In the genomic region with DNA sequence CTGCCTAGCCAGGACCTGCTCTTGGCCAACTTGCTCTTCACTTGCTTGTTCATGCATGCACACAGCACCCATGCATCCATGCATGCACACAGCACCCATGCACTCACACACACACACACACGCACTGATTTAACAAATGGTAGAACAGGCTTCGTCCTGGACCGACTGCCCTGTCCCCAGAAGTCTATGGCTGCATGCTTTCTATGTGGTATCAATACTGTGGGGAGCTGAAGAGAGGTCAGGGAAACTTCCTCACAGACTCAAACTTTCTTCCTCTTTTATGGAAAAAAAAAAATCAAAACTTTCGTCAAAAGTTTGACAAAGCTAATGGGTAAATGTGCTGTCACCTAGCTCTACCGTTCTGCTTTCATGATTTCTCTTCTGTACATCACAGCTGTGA, we compare ENCODE assay signal across 11 mouse cellular contexts. TPM values are rescaled to one million over a fixed set of nuclear protein-coding genes. Genes with fewer than 3 reads are reported as not detected.
DNase-seq lines count a peak whose midpoint lies in the region; ATAC-seq lines count a peak whose summit lies in the region.
"Had no signal": no experiment of that assay in that cellular context is flagged by ENCODE, and none has a peak within 500 bp of the region (broad histone marks: within the 10 kb centered on the region; RNA-seq: fewer than 3 reads in every experiment).

No protein-coding gene starts in this region.

- ATAC-seq in heart, embryonic 11.5 days (replicated peaks; ENCODE audit: insufficient number of reproducible peaks, low FRiP score, low TSS enrichment) = no peak
- ATAC-seq in kidney, embryonic 16.5 days (ENCODE audit: low FRiP score, low TSS enrichment) = no peak
- peak; percentile 35; the same call in 1 of the 2 replicates for ATAC-seq in common myeloid progenitor, adult 5-6 weeks (replicated peaks; ENCODE audit: low read depth, poor library complexity, severe bottlenecking)

- peaks cover 66% of the 10 kb centered on the region for H3K36me3 ChIP-seq in heart, embryonic 11.5 days (ENCODE audit: control insufficient read depth, insufficient read depth, low read length)
- peaks cover 96% of the 10 kb centered on the region for H3K36me3 ChIP-seq in kidney, embryonic 16.5 days (ENCODE audit: insufficient read depth, low read length)
- H3K36me3 ChIP-seq in megakaryocyte, embryonic 14.5 days (replicated peaks; ENCODE audit: low read length) = peaks cover 100% of the 10 kb centered on the region

- H3K27me3 ChIP-seq in heart, embryonic 11.5 days (ENCODE audit: control insufficient read depth, insufficient read depth, low read length) = no peaks in the 10 kb centered on the region
- no peaks in the 10 kb centered on the region for H3K27me3 ChIP-seq in kidney, embryonic 16.5 days (ENCODE audit: insufficient read depth, low read length)
- no peaks in the 10 kb centered on the region for H3K27me3 ChIP-seq in megakaryocyte, embryonic 14.5 days (replicated peaks)
- H3K27me3 ChIP-seq: embryonic facial prominence, embryonic 12.5 days had no signal

- intact Hi-C loops in heart, postnatal 14 days (cut with DNase I) = no loop called here

- H3K9ac ChIP-seq in heart, embryonic 11.5 days (ENCODE audit: low read depth, low read length) = no peak overlapping the region
- H3K9ac ChIP-seq in kidney, embryonic 16.5 days (replicated peaks; ENCODE audit: low read length) = no peak overlapping the region
- H3K9ac ChIP-seq: embryonic facial prominence, embryonic 12.5 days had no signal

- H3K4me2 ChIP-seq in heart, embryonic 11.5 days = no peak overlapping the region
- H3K4me2 ChIP-seq in kidney, embryonic 16.5 days (replicated peaks; ENCODE audit: low read depth, low read length) = no peak overlapping the region
- H3K4me2 ChIP-seq: embryonic facial prominence, embryonic 12.5 days had no signal

- peaks cover 7% of the 10 kb centered on the region; the same call in 1 of the 2 replicates for H3K4me1 ChIP-seq in heart, embryonic 11.5 days (ENCODE audit: control insufficient read depth, insufficient read depth, low read length)
- H3K4me1 ChIP-seq in kidney, embryonic 16.5 days (ENCODE audit: insufficient read depth, low read length) = peaks cover 8% of the 10 kb centered on the region; the same call in 1 of the 2 replicates
- H3K4me1 ChIP-seq in megakaryocyte, embryonic 14.5 days = peaks cover 61% of the 10 kb centered on the region
- H3K4me1 ChIP-seq: embryonic facial prominence, embryonic 12.5 days; hindbrain, embryonic 10.5 days had no signal

- peak overlapping the region; percentile 24; the same call in 1 of the 2 replicates for H3K27ac ChIP-seq in heart, embryonic 11.5 days (ENCODE audit: low read depth, low read length)
- H3K27ac ChIP-seq in kidney, embryonic 16.5 days (ENCODE audit: low read length) = peak overlapping the region; percentile 31; the same call in 1 of the 2 replicates
- H3K27ac ChIP-seq: embryonic facial prominence, embryonic 12.5 days; hindbrain, embryonic 10.5 days had no signal

- 82% methylated on average over 5 of the region's 5 CpGs for WGBS in heart, embryonic 11.5 days (ENCODE audit: insufficient replicate concordance)
- WGBS in kidney, embryonic 16.5 days = 81% methylated on average over 5 of the region's 5 CpGs

- no peak overlapping the region for H3K4me3 ChIP-seq in heart, embryonic 11.5 days (ENCODE audit: low read depth, low read length)
- H3K4me3 ChIP-seq in kidney, embryonic 16.5 days (ENCODE audit: low read length) = no peak overlapping the region
- H3K4me3 ChIP-seq in megakaryocyte, embryonic 14.5 days (replicated peaks) = peak overlapping the region; percentile 48
- H3K4me3 ChIP-seq: embryonic facial prominence, embryonic 12.5 days; hindbrain, embryonic 10.5 days had no signal

- H3K9me3 ChIP-seq in heart, embryonic 11.5 days (replicated peaks; ENCODE audit: control insufficient read depth, low read length) = no peaks in the 10 kb centered on the region
- H3K9me3 ChIP-seq in kidney, embryonic 16.5 days (ENCODE audit: low read length) = no peaks in the 10 kb centered on the region
- H3K9me3 ChIP-seq in megakaryocyte, embryonic 14.5 days = no peaks in the 10 kb centered on the region
- H3K9me3 ChIP-seq: embryonic facial prominence, embryonic 12.5 days; hindbrain, embryonic 10.5 days had no signal

- DNase-seq in heart, postnatal 14 days = no peak
- DNase-seq in kidney, adult 8-10 months = no peak
- no peak for DNase-seq in embryo, embryonic 9.5 days (ENCODE audit: extremely low spot score)
- no peak for DNase-seq in cerebellum, adult 8-10 months
- DNase-seq: cerebellum, adult 9-10 months had no signal

RNA-seq across cellular contexts. Expression of a gene that starts 15.1 kb away (rescaled TPM):
- 35.9 and 40.4 TPM in 2 replicates for polyA plus RNA-seq in heart, embryonic 11.5 days (2014; fragmentation: Nextera tagmentation; extraction: Ambion mirVana)
- 10 to 100 TPM; 74.5 to 78.7 TPM for total RNA-seq in heart, postnatal 14 days (2021)
- polyA plus RNA-seq in kidney, embryonic 16.5 days (2015; fragmentation: Nextera tagmentation; extraction: Ambion mirVana) = 35.2 and 39.8 TPM in 2 replicates
- total RNA-seq in common myeloid progenitor, adult 5-6 weeks (2017) = not detected in 2 replicates
- 5.0 and 11.7 TPM in 2 replicates for polyA plus RNA-seq in megakaryocyte, embryonic 14.5 days (2012; ENCODE audit: insufficient read depth, low replicate concordance)

RNA-seq across cellular contexts. Expression of a gene that starts 24.6 kb away (rescaled TPM):
- polyA plus RNA-seq in heart, embryonic 11.5 days (2014; fragmentation: Nextera tagmentation; extraction: Ambion mirVana) = 3,123 and 3,177 TPM in 2 replicates
- 1,000 to 10,000 TPM; 4,401 to 4,949 TPM for total RNA-seq in heart, postnatal 14 days (2021)
- polyA plus RNA-seq in kidney, embryonic 16.5 days (2015; fragmentation: Nextera tagmentation; extraction: Ambion mirVana) = 10.2 and 10.6 TPM in 2 replicates
- not detected in 2 replicates for total RNA-seq in common myeloid progenitor, adult 5-6 weeks (2017)
- 0.23 TPM in 1 of 2 replicates, not detected in the other for polyA plus RNA-seq in megakaryocyte, embryonic 14.5 days (2012; ENCODE audit: insufficient read depth, low replicate concordance)

RNA-seq across cellular contexts. Expression of a gene that starts 33.2 kb away (rescaled TPM):
- 286 and 325 TPM in 2 replicates for polyA plus RNA-seq in heart, embryonic 11.5 days (2014; fragmentation: Nextera tagmentation; extraction: Ambion mirVana)
- total RNA-seq in heart, postnatal 14 days (2021) = 100 to 1,000 TPM; 185 to 197 TPM
- 419 and 421 TPM in 2 replicates for polyA plus RNA-seq in kidney, embryonic 16.5 days (2015; fragmentation: Nextera tagmentation; extraction: Ambion mirVana)
- total RNA-seq in common myeloid progenitor, adult 5-6 weeks (2017) = 82.3 and 114 TPM in 2 replicates
- 148 and 152 TPM in 2 replicates for polyA plus RNA-seq in megakaryocyte, embryonic 14.5 days (2012; ENCODE audit: insufficient read depth, low replicate concordance)

RNA-seq across cellular contexts. Expression of a gene that starts 34.1 kb away (rescaled TPM):
- polyA plus RNA-seq in heart, embryonic 11.5 days (2014; fragmentation: Nextera tagmentation; extraction: Ambion mirVana) = 0.03 and 0.08 TPM in 2 replicates
- total RNA-seq in heart, postnatal 14 days (2021) = 10 to 100 TPM; 17.4 to 22.2 TPM
- polyA plus RNA-seq in kidney, embryonic 16.5 days (2015; fragmentation: Nextera tagmentation; extraction: Ambion mirVana) = 5.3 and 5.4 TPM in 2 replicates
- total RNA-seq in common myeloid progenitor, adult 5-6 weeks (2017) = not detected in 2 replicates
- polyA plus RNA-seq in megakaryocyte, embryonic 14.5 days (2012; ENCODE audit: insufficient read depth, low replicate concordance) = not detected in 2 replicates

RNA-seq across cellular contexts. Expression of a gene that starts 52.7 kb away (rescaled TPM):
- 342 and 344 TPM in 2 replicates for polyA plus RNA-seq in heart, embryonic 11.5 days (2014; fragmentation: Nextera tagmentation; extraction: Ambion mirVana)
- total RNA-seq in heart, postnatal 14 days (2021) = 10 to 100 TPM; 23.5 to 28.2 TPM
- 350 and 354 TPM in 2 replicates for polyA plus RNA-seq in kidney, embryonic 16.5 days (2015; fragmentation: Nextera tagmentation; extraction: Ambion mirVana)
- total RNA-seq in common myeloid progenitor, adult 5-6 weeks (2017) = 88.3 and 112 TPM in 2 replicates
- 31.4 and 70.8 TPM in 2 replicates for polyA plus RNA-seq in megakaryocyte, embryonic 14.5 days (2012; ENCODE audit: insufficient read depth, low replicate concordance)

Comparison
In these comparisons a context has a peak if more than half of its experiments do, and no peak if none do; other contexts are left out.
1. RNA of a gene that starts 24.6 kb away (polyA plus RNA-seq): 3,123 to 3,177 TPM in heart, embryonic 11.5 days; 10.2 to 10.6 TPM in kidney, embryonic 16.5 days and 0.23 TPM in megakaryocyte, embryonic 14.5 days; every median in the first group is over 100 times any median in the second.